Mouse (Mus musculus): ENCODE measurements at regions not wholly inside any gene's neighbourhood (a gene's known extent, or its start where the extent isn't known, plus 50 kb on each side); places are given as distances from the start of the nearest gene placed in this dataset.
A peak's percentile ranks its signal among the peaks of the same experiment; 100 is the strongest.

DNA sequence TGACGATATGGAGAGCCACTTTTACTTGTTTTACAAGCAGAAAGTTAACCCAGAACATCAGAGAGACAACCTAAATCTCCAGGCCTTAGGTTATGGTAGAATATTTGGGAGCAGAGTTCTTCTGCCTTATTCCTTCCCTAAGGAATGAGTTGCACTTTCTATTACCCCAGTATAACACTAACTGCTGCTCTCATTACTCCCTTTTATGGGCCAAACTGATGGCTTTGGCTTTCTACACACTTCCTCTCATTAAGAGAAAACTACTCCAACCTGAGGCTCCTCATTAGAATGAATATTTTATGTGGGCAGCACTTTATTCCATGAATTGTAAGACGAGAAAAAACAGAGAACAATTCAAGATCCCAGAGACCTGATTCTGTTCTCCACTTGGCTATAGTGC lies 289.0 kb upstream of the Tnc start:
- Histone ChIP-seq H3K4me1 (replicated peaks) (no peaks in the 10 kb centered on the region), H3K4me2 (no peak overlapping the region), H3K9me3 (no peaks in the 10 kb centered on the region), H3K9ac (replicated peaks) (no peak overlapping the region), H3K27ac (no peak overlapping the region), H3K4me3 (replicated peaks) (no peak overlapping the region), H3K36me3 (no peaks in the 10 kb centered on the region), H3K27me3 (no peaks in the 10 kb centered on the region)
- 36% methylated on average over 2 of the region's 2 CpGs for WGBS
- ATAC-seq (ENCODE audit: insufficient number of reproducible peaks, insufficient read depth, low FRiP score, low TSS enrichment, low read depth) = no peak

DNA sequence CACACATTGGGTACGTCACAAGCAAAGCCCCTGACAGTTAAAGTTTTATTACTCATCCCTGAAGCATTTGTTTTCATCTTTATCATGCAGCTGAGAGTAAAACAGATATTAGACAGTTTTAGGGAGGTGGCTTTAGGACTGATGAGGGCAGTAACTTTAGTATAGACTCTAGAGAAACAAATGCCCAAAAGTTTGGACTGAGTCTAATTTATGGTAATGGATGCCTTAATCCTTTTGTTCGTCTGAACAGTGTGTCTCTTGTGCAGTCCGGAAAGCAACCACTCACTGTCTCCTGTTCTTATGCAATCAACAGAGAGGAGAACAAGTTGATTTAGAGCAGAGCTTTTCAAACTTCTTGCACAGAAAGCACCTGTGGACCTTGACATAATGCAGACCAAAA lies 283.4 kb upstream of the Tnc start:
- Histone ChIP-seq H3K4me3 (replicated peaks) (no peak overlapping the region), H3K9ac (replicated peaks) (no peak overlapping the region), H3K4me1 (replicated peaks) (no peaks in the 10 kb centered on the region), H3K9me3 (no peaks in the 10 kb centered on the region), H3K4me2 (no peak overlapping the region), H3K27ac (no peak overlapping the region), H3K36me3 (no peaks in the 10 kb centered on the region), H3K27me3 (no peaks in the 10 kb centered on the region)
- ATAC-seq (ENCODE audit: insufficient number of reproducible peaks, insufficient read depth, low FRiP score, low TSS enrichment, low read depth) = no peak
- WGBS = 47% methylated on average over 3 of the region's 3 CpGs

DNA sequence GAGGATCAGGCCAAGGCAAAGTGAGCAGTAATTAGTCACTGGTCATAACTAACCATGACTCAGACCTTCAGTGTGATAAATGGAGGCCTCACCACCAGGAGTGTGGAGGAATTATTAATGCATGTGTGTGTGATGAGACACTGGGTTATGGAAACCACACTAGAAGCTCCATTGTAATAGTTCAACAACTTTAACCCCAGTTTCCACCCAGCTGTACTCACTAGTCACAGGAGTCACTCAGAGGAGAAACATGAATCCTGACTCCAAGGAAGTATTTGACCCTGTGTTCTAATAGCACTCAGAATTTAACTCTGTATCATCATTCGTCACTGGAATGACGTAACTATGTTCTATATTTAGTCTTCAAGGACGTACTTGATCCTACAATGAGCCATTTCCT lies 277.6 kb upstream of the Tnc start:
- Histone ChIP-seq H3K9ac (replicated peaks) (no peak overlapping the region), H3K4me1 (replicated peaks) (no peaks in the 10 kb centered on the region), H3K9me3 (0 out of 2 replicates have a peak, but pooled peaks cover 5% of the 10 kb centered on the region), H3K27ac (no peak overlapping the region), H3K4me2 (no peak overlapping the region), H3K4me3 (replicated peaks) (no peak overlapping the region), H3K27me3 (no peaks in the 10 kb centered on the region), H3K36me3 (no peaks in the 10 kb centered on the region)
- no peak for ATAC-seq (ENCODE audit: insufficient number of reproducible peaks, insufficient read depth, low FRiP score, low TSS enrichment, low read depth)
- WGBS = 82% methylated on average over 3 of the region's 3 CpGs

DNA sequence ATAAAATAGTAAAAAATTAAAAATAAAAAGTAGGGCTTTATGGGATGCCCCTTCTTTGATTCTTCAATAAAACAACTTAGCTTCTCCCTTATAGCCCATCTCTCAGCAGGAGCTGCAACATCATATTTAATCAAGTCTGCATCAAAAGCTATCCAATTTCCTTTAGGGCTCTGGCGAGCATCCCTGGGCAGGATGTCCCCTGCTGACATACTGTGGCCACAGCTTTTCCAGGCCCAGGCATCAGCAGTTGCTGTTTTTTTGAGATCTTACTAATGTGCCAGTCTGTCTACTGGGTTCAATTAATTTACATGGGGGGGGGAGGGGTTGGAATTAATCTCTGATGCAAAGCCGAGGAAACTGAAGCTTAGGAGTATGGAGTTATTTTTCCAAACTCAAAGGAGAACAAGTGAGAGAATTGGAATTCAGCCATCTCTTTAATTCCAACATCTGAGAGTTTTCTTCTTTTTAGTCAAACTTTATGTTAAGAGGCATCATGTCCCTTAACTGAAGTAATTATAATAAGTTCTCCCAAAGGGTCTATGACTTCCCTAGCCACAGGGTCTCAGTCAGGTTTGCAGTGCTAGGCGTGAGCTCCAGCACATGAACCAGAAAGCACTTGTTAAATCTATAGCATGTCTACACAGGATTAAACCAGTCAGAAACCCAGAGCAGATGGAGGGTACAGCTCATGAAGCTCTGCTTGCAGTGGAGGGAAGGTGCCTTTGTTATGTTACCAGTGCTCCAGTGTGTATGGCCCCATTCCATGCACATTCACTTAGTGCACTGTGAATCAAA lies 269.9 kb upstream of the Tnc start:
- H3K4me2 ChIP-seq = no peak overlapping the region
- no peaks in the 10 kb centered on the region for H3K27me3 ChIP-seq
- peaks cover 18% of the 10 kb centered on the region; the same call in 1 of the 2 replicates for H3K4me1 ChIP-seq (replicated peaks)
- 32% methylated on average over 3 of the region's 3 CpGs for WGBS
- H3K27ac ChIP-seq = no peak overlapping the region
- H3K9ac ChIP-seq (replicated peaks) = no peak overlapping the region
- no peak overlapping the region for H3K4me3 ChIP-seq (replicated peaks)
- H3K36me3 ChIP-seq = no peaks in the 10 kb centered on the region
- no peak; the same call in 1 of the 2 replicates for ATAC-seq (ENCODE audit: insufficient number of reproducible peaks, insufficient read depth, low FRiP score, low TSS enrichment, low read depth)
- 0 out of 2 replicates have a peak, but pooled peaks cover 5% of the 10 kb centered on the region for H3K9me3 ChIP-seq

DNA sequence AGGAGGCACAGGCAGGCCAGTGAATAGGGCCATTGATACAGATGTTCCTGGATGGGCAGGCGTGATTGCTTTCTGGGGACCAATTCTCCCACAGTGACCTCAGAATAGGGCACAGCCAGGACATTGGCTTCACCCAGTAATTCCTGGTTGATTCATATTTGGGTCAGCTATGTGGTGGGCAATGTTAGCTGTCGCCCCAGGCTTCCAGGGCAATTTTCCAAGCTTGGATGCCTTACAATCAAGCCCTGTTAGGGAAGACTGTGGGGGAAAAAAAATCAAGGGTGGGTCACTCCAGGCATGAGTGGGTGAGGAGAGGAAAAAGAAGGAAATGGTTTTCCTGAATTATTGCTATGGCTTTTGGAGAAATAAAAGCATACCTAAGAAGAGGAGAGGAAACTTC lies 250.1 kb upstream of the Tnc start:
- Histone ChIP-seq H3K4me2 (no peak overlapping the region), H3K4me1 (replicated peaks) (no peaks in the 10 kb centered on the region), H3K27me3 (no peaks in the 10 kb centered on the region), H3K9ac (replicated peaks) (no peak overlapping the region), H3K27ac (no peak overlapping the region), H3K36me3 (no peaks in the 10 kb centered on the region), H3K4me3 (replicated peaks) (no peak overlapping the region), H3K9me3 (no peaks in the 10 kb centered on the region)
- ATAC-seq (ENCODE audit: insufficient number of reproducible peaks, insufficient read depth, low FRiP score, low TSS enrichment, low read depth) = no peak
- WGBS = 78% methylated on average over 2 of the region's 2 CpGs

DNA sequence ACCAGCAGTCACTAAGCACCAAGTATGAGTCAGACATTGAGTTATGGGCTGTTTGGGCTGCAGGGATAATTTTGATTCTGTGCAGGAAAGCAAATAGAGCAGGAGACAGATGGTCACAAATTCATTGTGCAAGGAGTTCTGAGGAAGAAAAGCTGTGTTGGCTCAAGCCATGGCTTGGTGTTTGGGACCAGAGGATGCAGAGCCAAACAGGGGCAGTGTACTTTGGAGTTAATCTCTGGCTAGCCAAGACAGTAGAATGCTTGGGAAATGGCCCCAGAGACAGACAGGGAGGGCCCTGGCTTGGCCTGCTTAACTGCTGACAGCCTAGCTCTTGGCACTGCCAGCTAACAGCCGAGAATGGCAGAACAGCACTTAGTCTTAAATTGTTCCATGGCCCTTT lies 235.7 kb upstream of the Tnc start:
- Histone ChIP-seq H3K9me3 (no peaks in the 10 kb centered on the region), H3K36me3 (no peaks in the 10 kb centered on the region), H3K27me3 (no peaks in the 10 kb centered on the region), H3K4me2 (no peak overlapping the region), H3K9ac (replicated peaks) (no peak overlapping the region), H3K4me3 (replicated peaks) (no peak overlapping the region), H3K4me1 (replicated peaks) (no peaks in the 10 kb centered on the region), H3K27ac (no peak overlapping the region)
- no peak for ATAC-seq (ENCODE audit: insufficient number of reproducible peaks, insufficient read depth, low FRiP score, low TSS enrichment, low read depth)
- WGBS = 63% methylated on average over 1 of the region's 1 CpGs

DNA sequence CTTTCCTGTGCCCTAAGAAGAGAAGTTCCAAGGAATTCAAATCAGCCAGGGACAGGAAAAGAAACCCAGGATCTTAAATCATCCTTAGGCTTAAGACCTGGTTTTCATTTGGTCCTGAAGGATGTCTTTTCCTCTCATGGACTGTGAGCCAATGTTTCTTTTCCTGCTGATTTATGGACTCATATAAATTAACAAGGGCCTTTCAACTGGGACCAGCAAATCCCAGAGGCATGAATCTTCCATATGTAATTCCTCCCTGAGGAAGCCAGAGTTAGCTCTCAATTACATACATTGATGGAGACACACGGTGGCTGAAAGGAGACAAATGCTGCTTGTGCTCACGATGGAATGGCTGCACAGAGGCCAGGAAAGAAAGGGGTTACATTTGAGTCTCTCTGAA lies 230.2 kb upstream of the Tnc start:
- Histone ChIP-seq H3K4me3 (replicated peaks) (no peak overlapping the region), H3K4me2 (no peak overlapping the region), H3K9me3 (no peaks in the 10 kb centered on the region), H3K27me3 (no peaks in the 10 kb centered on the region), H3K9ac (replicated peaks) (no peak overlapping the region), H3K4me1 (replicated peaks) (peaks cover 8% of the 10 kb centered on the region; the same call in 1 of the 2 replicates), H3K27ac (no peak overlapping the region), H3K36me3 (no peaks in the 10 kb centered on the region)
- 9% methylated on average over 2 of the region's 2 CpGs for WGBS
- no peak for ATAC-seq (ENCODE audit: insufficient number of reproducible peaks, insufficient read depth, low FRiP score, low TSS enrichment, low read depth)

DNA sequence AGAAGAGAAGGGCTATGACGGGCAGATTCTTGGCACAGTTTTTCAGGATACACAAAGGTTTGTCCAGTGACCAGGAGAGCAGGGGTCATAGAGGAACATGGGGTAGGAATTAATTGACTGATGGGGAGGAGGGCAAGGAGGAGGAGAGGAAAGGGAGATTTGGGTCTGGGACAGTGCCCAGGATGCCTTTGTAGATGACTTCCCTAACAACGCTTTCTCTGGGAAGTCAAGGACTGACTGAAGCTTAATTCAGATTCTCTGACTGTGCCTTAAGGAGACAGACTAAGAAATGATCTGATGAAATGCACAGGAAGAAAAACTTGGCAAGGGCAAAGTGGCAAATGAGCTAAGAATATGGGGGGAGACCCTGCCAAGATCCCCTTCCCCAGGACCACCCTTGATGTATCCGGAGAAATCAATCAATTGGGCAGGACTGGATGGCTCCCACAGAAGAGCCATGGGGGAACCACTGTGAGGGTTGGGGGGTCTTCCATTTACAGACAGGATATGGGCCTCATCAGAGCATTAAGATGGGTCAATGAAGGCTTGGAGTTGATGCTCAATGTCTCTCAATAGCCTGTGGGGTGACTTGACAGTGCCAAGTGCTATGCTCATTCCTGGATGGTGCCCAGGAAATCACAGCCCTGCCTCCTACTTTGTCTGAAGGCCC lies 227.6 kb upstream of the Tnc start:
- WGBS = 84% methylated on average over 3 of the region's 3 CpGs
- Histone ChIP-seq H3K9me3 (no peaks in the 10 kb centered on the region), H3K4me3 (replicated peaks) (no peak overlapping the region), H3K4me1 (replicated peaks) (peaks cover 8% of the 10 kb centered on the region), H3K27me3 (no peaks in the 10 kb centered on the region), H3K36me3 (no peaks in the 10 kb centered on the region), H3K27ac (no peak overlapping the region), H3K9ac (replicated peaks) (no peak overlapping the region), H3K4me2 (no peak overlapping the region)
- ATAC-seq (ENCODE audit: insufficient number of reproducible peaks, insufficient read depth, low FRiP score, low TSS enrichment, low read depth) = no peak

DNA sequence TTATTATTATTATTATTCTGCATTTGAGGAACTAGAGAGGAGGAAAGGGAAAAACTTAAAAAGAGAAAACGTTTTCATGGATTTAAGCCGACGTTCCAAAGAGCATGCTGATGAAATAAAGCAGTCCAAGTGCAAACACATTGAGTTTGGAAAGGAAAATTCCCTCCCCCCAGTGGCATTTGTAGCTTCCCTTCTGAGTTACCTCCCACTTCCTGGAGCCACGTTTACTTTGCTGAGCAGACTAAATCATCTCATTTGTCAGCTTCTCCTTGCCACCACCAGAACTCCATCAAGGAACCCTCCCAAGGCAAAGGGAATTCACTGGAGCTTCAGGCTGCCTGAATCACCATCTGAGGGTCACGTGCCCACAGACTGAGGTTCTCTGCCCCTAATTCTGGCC lies 223.0 kb upstream of the Tnc start:
- no peak for ATAC-seq (ENCODE audit: insufficient number of reproducible peaks, insufficient read depth, low FRiP score, low TSS enrichment, low read depth)
- Histone ChIP-seq H3K9me3 (no peaks in the 10 kb centered on the region), H3K27me3 (no peaks in the 10 kb centered on the region), H3K27ac (peak overlapping the region; percentile 69; the same call in 1 of the 2 replicates), H3K9ac (replicated peaks) (no peak overlapping the region), H3K36me3 (no peaks in the 10 kb centered on the region), H3K4me3 (replicated peaks) (no peak overlapping the region), H3K4me2 (no peak overlapping the region), H3K4me1 (replicated peaks) (no peaks in the 10 kb centered on the region; the same call in 1 of the 2 replicates)
- WGBS = 55% methylated on average over 5 of the region's 5 CpGs

DNA sequence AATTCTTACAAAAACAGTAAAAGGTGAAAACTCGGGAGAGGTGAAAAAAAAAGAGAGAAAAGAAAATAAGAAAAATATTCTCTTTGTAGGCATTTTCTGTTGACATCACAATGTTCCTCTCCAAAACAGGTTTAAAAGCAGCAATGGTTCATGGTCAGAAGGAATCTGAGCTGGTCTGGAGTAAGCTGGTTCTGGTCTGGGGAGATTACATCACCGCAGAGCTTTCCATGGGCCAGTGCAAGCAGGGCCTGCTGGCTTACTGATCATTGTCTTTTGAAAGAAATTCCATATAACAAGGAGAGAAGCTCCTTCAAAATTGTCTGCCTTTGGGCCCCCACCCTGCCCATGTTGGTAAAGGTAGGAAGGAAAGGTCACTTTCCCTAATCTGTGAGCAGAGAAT lies 222.3 kb upstream of the Tnc start:
- H3K36me3 ChIP-seq = no peaks in the 10 kb centered on the region
- H3K27me3 ChIP-seq = no peaks in the 10 kb centered on the region
- no peaks in the 10 kb centered on the region for H3K9me3 ChIP-seq
- no peak for ATAC-seq (ENCODE audit: insufficient number of reproducible peaks, insufficient read depth, low FRiP score, low TSS enrichment, low read depth)
- H3K27ac ChIP-seq = peak overlapping the region; percentile 69
- H3K4me1 ChIP-seq (replicated peaks) = no peaks in the 10 kb centered on the region; the same call in 1 of the 2 replicates
- no peak overlapping the region for H3K4me3 ChIP-seq (replicated peaks)
- WGBS = 75% methylated on average over 2 of the region's 2 CpGs
- no peak overlapping the region for H3K4me2 ChIP-seq
- H3K9ac ChIP-seq (replicated peaks) = no peak overlapping the region

DNA sequence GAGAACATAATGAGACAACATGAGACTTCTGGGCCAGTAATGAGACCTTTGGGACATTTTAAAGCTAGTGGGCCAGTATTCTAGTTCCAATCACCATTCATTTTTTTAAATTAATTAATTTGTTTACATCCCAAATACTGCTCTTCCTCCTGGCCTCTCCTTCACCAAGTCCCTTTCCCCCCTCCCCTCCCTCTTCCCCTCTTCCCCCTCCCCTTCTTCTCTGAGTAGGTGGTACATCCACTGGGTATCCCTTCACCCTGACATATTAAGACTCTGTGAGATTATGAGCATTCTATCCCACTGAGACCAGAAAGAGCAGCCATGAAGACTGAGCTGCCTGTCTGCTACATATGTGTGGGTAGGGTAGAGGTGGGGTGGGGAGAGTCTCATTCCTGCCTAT lies 213.7 kb upstream of the Tnc start:
- Histone ChIP-seq H3K27ac (no peak overlapping the region), H3K4me1 (replicated peaks) (no peaks in the 10 kb centered on the region), H3K9ac (replicated peaks) (no peak overlapping the region), H3K4me3 (replicated peaks) (no peak overlapping the region), H3K36me3 (no peaks in the 10 kb centered on the region), H3K9me3 (no peaks in the 10 kb centered on the region), H3K27me3 (no peaks in the 10 kb centered on the region), H3K4me2 (no peak overlapping the region)
- no peak for ATAC-seq (ENCODE audit: insufficient number of reproducible peaks, insufficient read depth, low FRiP score, low TSS enrichment, low read depth)

DNA sequence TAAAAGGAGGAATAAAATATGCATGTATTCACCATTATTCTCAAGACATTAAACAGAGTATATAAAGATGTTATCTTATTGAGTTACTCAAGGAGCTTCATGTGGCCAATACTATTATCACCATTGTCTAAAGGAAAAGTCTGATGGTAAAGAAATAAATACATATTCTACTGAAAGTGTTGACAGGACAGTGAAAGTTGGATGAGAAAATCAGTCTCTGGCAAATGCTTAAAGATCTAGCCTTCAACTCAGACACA lies 213.3 kb upstream of the Tnc start:
- Histone ChIP-seq H3K9ac (replicated peaks) (no peak overlapping the region), H3K4me1 (replicated peaks) (no peaks in the 10 kb centered on the region), H3K9me3 (no peaks in the 10 kb centered on the region), H3K27ac (no peak overlapping the region), H3K36me3 (no peaks in the 10 kb centered on the region), H3K4me2 (no peak overlapping the region), H3K27me3 (no peaks in the 10 kb centered on the region), H3K4me3 (replicated peaks) (no peak overlapping the region)
- no peak for ATAC-seq (ENCODE audit: insufficient number of reproducible peaks, insufficient read depth, low FRiP score, low TSS enrichment, low read depth)
